Mouse (Mus musculus): ENCODE data around the gene Tspyl2.
"Not testable (repeated sequence)": the region's sequence is repeated elsewhere in the genome, so short reads cannot be mapped to it uniquely, and the experiment has no call there.

Gene Tspyl2

GRCm38 (mm10) chrX:152342358-152342901 lies at the start of gene Tspyl2:
TSS of gene Tspyl2 (minus strand) at chrX:152342425.
- in situ Hi-C loops (cut with MseI, MboI) = no loop called here

GRCm38 (mm10) chrX:152368397-152369273 lies 26.4 kb upstream of the Tspyl2 start, which contains the start of gene Gpr173:
TSS of gene Gpr173 (minus strand) at chrX:152368704.
- in situ Hi-C loops (cut with MseI, MboI) = no loop called here

- in situ Hi-C loops (cut with MseI, MboI) = no loop called here
Observed at GRCm38 (mm10) chrX:152368054-152368396, 25.8 kb upstream of the Tspyl2 start.

- in situ Hi-C loops (cut with MseI, MboI) = no loop called here
Observed at GRCm38 (mm10) chrX:152366418-152366817, 24.2 kb upstream of the Tspyl2 start.

GRCm38 (mm10) chrX:152352553-152353153 lies 10.4 kb upstream of the Tspyl2 start:
- in situ Hi-C loops (cut with MseI, MboI) = no loop called here

GRCm38 (mm10) chrX:152347041-152347440 lies 4.8 kb upstream of the Tspyl2 start:
- in situ Hi-C loops (cut with MseI, MboI) = no loop called here

GRCm38 (mm10) chrX:152346587-152346986 lies 4.4 kb upstream of the Tspyl2 start:
- in situ Hi-C loops (cut with MseI, MboI) = no loop called here

- in situ Hi-C loops (cut with MseI, MboI) = no loop called here
Observed at GRCm38 (mm10) chrX:152342903-152343302, 678 bp upstream of the Tspyl2 start.

GRCm38 (mm10) chrX:152341496-152341895 lies 729 bp downstream of the Tspyl2 start:
- in situ Hi-C loops (cut with MseI, MboI) = no loop called here

GRCm38 (mm10) chrX:152336546-152337332 lies 5.5 kb downstream of the Tspyl2 start:
- in situ Hi-C loops (cut with MseI, MboI) = no loop called here

GRCm38 (mm10) chrX:152336123-152336522 lies 6.1 kb downstream of the Tspyl2 start:
- in situ Hi-C loops (cut with MseI, MboI) = not testable (repeated sequence)

- in situ Hi-C loops (cut with MseI, MboI) = not testable (repeated sequence)
Observed at GRCm38 (mm10) chrX:152329400-152329799, 12.8 kb downstream of the Tspyl2 start.

- in situ Hi-C loops (cut with MseI, MboI) = no loop called here
Observed at GRCm38 (mm10) chrX:152327689-152328052, 14.6 kb downstream of the Tspyl2 start.

GRCm38 (mm10) chrX:152326996-152327688 lies 15.1 kb downstream of the Tspyl2 start, which contains the start of gene Kantr:
TSS of gene Kantr (minus strand) at chrX:152327495.
- in situ Hi-C loops (cut with MseI, MboI) = no loop called here

GRCm38 (mm10) chrX:152323584-152323983 lies 18.6 kb downstream of the Tspyl2 start:
- in situ Hi-C loops (cut with MseI, MboI) = no loop called here

- in situ Hi-C loops (cut with MseI, MboI) = no loop called here
Observed at GRCm38 (mm10) chrX:152322776-152323175, 19.4 kb downstream of the Tspyl2 start.

- in situ Hi-C loops (cut with MseI, MboI) = no loop called here
Observed at GRCm38 (mm10) chrX:152320535-152320934, 21.7 kb downstream of the Tspyl2 start.

- in situ Hi-C loops (cut with MseI, MboI) = no loop called here
Observed at GRCm38 (mm10) chrX:152307942-152308341, 34.3 kb downstream of the Tspyl2 start.

- in situ Hi-C loops (cut with MseI, MboI) = no loop called here
Observed at GRCm38 (mm10) chrX:152307371-152307770, 34.9 kb downstream of the Tspyl2 start.

- in situ Hi-C loops (cut with MseI, MboI) = no loop called here
Observed at GRCm38 (mm10) chrX:152306224-152306623, 36.0 kb downstream of the Tspyl2 start.

- in situ Hi-C loops (cut with MseI, MboI) = not testable (repeated sequence)
Observed at GRCm38 (mm10) chrX:152287026-152287425, 55.2 kb downstream of the Tspyl2 start.
